Mouse (Mus musculus): ENCODE data around the gene Mdm2.

DNA sequence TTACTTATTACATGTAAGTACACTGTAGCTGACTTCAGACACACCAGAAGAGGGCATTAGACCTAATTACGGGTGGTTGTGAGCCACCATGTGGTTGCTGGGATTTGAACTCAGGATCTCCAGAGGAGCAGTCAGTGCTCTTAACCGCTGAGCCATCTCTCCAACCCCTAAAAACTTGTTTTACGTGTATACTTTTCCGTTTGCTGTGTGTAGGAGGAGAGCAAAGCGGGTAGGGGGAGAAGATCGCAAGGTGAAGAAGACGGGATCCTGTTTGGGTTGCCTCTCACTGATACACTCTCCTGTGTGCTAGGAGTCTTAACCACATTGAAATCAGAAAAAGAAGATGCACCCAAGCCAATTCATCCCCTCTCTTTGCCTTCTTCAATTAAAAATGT is 56.8 kb downstream of the Mdm2 start:
- TF ChIP-seq CTCF (IDR thresholded peaks at IDR 0.05; ENCODE audit: borderline replicate concordance, extremely low read depth, insufficient read depth, insufficient read length): no peak
- no peak for TF ChIP-seq POLR2A (IDR thresholded peaks at IDR 0.05; ENCODE audit: borderline replicate concordance, extremely low read depth, insufficient read depth, insufficient read length, poor library complexity, severe bottlenecking)
